Mouse (Mus musculus) forebrain, postnatal 0 days (tissue): ENCODE data around the gene Ndufb10. TPM values are rescaled to one million over a fixed set of nuclear protein-coding genes. Genes with fewer than 3 reads are reported as not detected.

Experiments
- ATAC-seq: fragments of 200-750 bp; cut with Nextera tagmentation; 2 replicates; pipeline ENCODE4 v1.8.0; 2017; ENCODE audit warnings: mild to moderate bottlenecking, moderate library complexity
- DNase-seq: peaks from one replicate; pipeline ENCODE4 v3.0.0-alpha.2; 2015
- H3K27ac ChIP-seq: fragments of 300-500 bp; sonication (generic); 2 replicates; pipeline ENCODE4 v1.5.1; 2014; ENCODE audit warnings: low read depth, mild to moderate bottlenecking, antibody characterized with exemption, low read length, moderate library complexity, mixed read lengths
- H3K27me3 ChIP-seq: fragments of 300-500 bp; sonication (generic); 2 replicates; pipeline ENCODE4 v1.6.1; 2014; ENCODE audit warnings: mild to moderate bottlenecking, low read length, mixed read lengths; ENCODE audit not compliant: insufficient read depth
- H3K36me3 ChIP-seq: fragments of 300-500 bp; sonication (generic); 2 replicates; pipeline ENCODE4 v1.6.1; 2014; ENCODE audit warnings: mild to moderate bottlenecking, moderate library complexity; ENCODE audit not compliant: insufficient read depth
- H3K4me1 ChIP-seq: fragments of 300-500 bp; sonication (generic); 2 replicates; pipeline ENCODE4 v1.6.1; 2014; ENCODE audit warnings: antibody characterized with exemption; ENCODE audit not compliant: insufficient read depth
- H3K4me2 ChIP-seq: fragments of 300-500 bp; sonication (generic); 2 replicates; pipeline ENCODE4 v1.6.1; 2014; ENCODE audit warnings: low read depth, mild to moderate bottlenecking, moderate library complexity
- H3K4me3 ChIP-seq: fragments of 300-500 bp; sonication (generic); 2 replicates; pipeline ENCODE4 v1.5.1; 2014; ENCODE audit warnings: low read depth, low read length, mixed read lengths
- H3K9ac ChIP-seq: fragments of 300-500 bp; sonication (generic); 2 replicates; pipeline ENCODE4 v1.6.1; 2014; ENCODE audit warnings: mild to moderate bottlenecking
- H3K9me3 ChIP-seq: fragments of 300-500 bp; sonication (generic); 2 replicates; pipeline ENCODE4 v1.6.1; 2016; ENCODE audit warnings: low read length
- CTCF ChIP-seq: sonication (generic); IDR thresholded peaks from 2 replicates; pipeline ENCODE4 v1.5.1; 2016; ENCODE audit warnings: antibody characterized with exemption, control low read depth, low read depth
- WGBS: fragments of 180-500 bp; shearing (Covaris S2); extraction: QIAGEN DNeasy Blood & Tissue Kit; methylation state at CpG from one replicate; pipeline ENCODE4 v1.1.7; 2014; 5-methylcytosine and 5-hydroxymethylcytosine counted together
- polyA plus RNA-seq: library from polyadenylated mRNA; unstranded; fragments of >200 nt; fragmentation: Nextera tagmentation; extraction: Ambion mirVana; gene quantifications from 2 replicates; pipeline ENCODE4 v1.2.1, GENCODE M21; 2015
- total RNA-seq: library from RNA; depleted of rRNA; stranded (reverse); fragments of >200 nt; gene quantifications from 2 replicates; pipeline ENCODE4 v1.2.3, GENCODE M21; 2014

Ndufb10 gene
- total and polyA plus RNA-seq, 2 experiments from 2014 or later: 151 to 312 TPM

DNA sequence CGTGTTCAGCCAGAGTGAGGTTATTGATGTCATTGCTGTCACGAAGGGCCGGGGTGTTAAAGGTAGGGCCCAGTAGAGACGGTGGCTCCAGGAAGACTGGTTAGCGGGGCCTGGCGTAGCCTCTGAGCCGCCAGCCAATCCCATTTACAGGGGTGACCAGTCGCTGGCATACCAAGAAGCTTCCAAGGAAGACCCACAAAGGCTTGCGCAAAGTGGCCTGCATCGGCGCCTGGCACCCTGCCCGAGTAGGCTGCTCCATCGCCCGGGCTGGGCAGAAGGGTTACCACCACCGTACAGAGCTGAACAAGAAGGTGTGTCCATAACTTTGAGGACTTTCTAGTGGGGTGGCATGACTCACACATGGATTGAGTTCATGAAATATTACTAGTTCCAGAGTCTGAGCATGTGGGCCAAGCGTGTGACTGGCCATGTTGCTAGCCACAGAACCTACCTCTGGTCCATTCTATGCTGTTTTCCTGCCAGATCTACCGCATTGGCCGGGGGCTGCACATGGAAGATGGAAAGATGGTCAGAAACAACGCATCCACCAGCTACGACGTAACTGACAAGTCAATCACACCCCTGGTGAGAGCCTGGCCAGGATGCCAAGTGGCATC, 9.3 kb upstream of the Ndufb10 start:
- no peak for ATAC-seq
- no peak for DNase-seq
- 89% methylated on average over 21 of the region's 21 CpGs for WGBS
- no peak overlapping the region for H3K27ac ChIP-seq
- no peaks in the 10 kb centered on the region for H3K4me1 ChIP-seq
- no peaks in the 10 kb centered on the region for H3K36me3 ChIP-seq
- H3K4me2 ChIP-seq: no peak overlapping the region
- H3K4me3 ChIP-seq: no peak overlapping the region
- no peak for TF ChIP-seq CTCF
- H3K9me3 ChIP-seq: no peaks in the 10 kb centered on the region
- no peak overlapping the region for H3K9ac ChIP-seq
- no peaks in the 10 kb centered on the region for H3K27me3 ChIP-seq

DNA sequence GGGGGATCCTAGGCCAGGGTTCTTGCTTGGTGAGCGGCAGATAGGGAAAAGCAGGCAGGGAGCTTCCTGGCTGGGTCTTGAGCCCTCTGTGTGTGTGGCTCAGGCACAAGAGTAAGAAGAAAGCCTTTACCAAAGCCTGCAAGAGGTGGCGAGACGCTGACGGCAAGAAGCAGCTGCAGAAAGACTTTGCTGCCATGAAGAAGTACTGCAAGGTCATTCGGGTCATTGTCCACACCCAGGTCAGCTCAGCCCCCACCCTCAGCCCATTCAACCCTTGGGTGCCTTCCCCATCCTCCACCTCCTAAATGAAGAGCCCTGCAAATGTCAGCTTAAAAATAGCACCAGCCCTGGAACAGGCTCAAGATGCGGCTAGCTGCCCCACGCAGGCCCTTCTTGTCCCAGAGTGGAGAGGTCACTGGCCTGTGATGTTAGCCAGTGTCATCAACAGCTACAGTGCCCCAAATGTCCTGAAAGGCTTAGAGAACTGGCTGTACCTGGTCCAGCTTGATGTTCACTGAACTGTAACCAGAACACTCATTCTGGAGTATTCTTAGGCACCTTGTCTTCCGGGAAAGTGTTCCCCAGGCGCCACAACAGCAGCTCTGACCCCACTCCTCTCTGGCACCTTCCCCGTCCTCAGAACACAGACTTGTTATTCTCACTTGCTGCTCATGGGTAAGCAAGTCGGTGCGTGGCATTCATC, 8.1 kb upstream of the Ndufb10 start:
- H3K4me1 ChIP-seq: no peaks in the 10 kb centered on the region
- no peak for ATAC-seq
- H3K36me3 ChIP-seq: no peaks in the 10 kb centered on the region
- no peaks in the 10 kb centered on the region for H3K9me3 ChIP-seq
- no peak overlapping the region for H3K27ac ChIP-seq
- H3K4me3 ChIP-seq: no peak overlapping the region
- no peaks in the 10 kb centered on the region for H3K27me3 ChIP-seq
- TF ChIP-seq CTCF: no peak
- DNase-seq: no peak
- WGBS: 86% methylated on average over 12 of the region's 12 CpGs
- no peak overlapping the region for H3K9ac ChIP-seq
- H3K4me2 ChIP-seq: no peak overlapping the region

DNA sequence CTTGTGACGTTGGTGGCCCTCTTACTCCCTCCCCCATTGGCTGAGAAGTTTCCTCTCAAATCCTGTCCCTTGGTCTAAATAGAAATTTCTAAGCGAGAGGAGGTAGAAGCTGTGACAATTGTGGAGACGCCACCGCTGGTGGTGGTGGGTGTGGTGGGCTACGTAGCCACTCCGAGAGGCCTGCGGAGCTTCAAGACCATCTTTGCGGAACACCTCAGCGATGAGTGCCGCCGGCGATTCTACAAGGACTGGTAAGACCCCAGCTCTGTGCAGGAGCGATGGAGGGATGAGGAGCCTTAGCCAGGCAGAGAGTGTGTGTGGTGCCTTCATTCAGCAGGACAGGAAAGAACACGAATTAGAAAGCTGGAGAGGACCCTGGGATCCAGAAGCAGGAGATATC, 6.5 kb upstream of the Ndufb10 start:
- 80% methylated on average over 14 of the region's 14 CpGs for WGBS
- TF ChIP-seq CTCF: no peak
- H3K9ac ChIP-seq: no peak overlapping the region
- H3K27ac ChIP-seq: no peak overlapping the region
- ATAC-seq (no peak), DNase-seq (no peak)
- H3K4me2 ChIP-seq: no peak overlapping the region
- H3K9me3 ChIP-seq: no peaks in the 10 kb centered on the region
- no peak overlapping the region for H3K4me3 ChIP-seq
- H3K27me3 ChIP-seq: no peaks in the 10 kb centered on the region
- no peaks in the 10 kb centered on the region for H3K4me1 ChIP-seq
- no peaks in the 10 kb centered on the region for H3K36me3 ChIP-seq

DNA sequence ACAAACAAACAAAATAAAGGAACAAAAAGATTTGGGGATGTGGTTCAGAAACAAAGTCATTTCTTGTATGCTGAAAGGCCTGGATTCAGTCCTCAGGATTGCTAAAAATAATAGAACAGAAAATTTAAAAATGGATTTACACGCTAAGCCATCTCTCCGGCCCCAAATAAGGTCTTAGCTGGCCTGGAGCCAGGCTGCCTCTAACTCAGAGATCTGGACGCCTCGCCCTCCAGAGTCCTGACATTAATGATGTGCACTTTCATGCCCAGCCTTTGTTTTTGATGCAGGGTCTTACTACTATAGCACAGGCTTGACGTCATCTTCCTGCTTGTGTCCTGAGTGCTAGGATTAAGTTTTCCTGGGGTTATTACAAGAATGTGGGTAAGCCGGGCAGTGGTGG, 4.8 kb upstream of the Ndufb10 start:
- no peak overlapping the region for H3K9ac ChIP-seq
- no peaks in the 10 kb centered on the region for H3K27me3 ChIP-seq
- ATAC-seq (no peak), DNase-seq (no peak)
- H3K36me3 ChIP-seq: no peaks in the 10 kb centered on the region
- H3K4me2 ChIP-seq: no peak overlapping the region
- H3K4me3 ChIP-seq: no peak overlapping the region
- H3K4me1 ChIP-seq: no peaks in the 10 kb centered on the region
- WGBS: 73% methylated on average over 6 of the region's 6 CpGs
- no peak overlapping the region for H3K27ac ChIP-seq
- no peak for TF ChIP-seq CTCF
- H3K9me3 ChIP-seq: no peaks in the 10 kb centered on the region

GRCm38 (mm10) chr17:24728184-24728583, 3.9 kb upstream of the Ndufb10 start:
- no peak overlapping the region for H3K4me2 ChIP-seq
- no peaks in the 10 kb centered on the region for H3K9me3 ChIP-seq
- peaks cover 3% of the 10 kb centered on the region; the same call in 1 of the 2 replicates for H3K4me1 ChIP-seq
- no peak overlapping the region for H3K4me3 ChIP-seq
- ATAC-seq (no peak), DNase-seq (no peak)
- H3K36me3 ChIP-seq: no peaks in the 10 kb centered on the region
- no peak for TF ChIP-seq CTCF
- no peak overlapping the region for H3K27ac ChIP-seq
- no peak overlapping the region for H3K9ac ChIP-seq
- no peaks in the 10 kb centered on the region for H3K27me3 ChIP-seq
- WGBS: 74% methylated on average over 17 of the region's 17 CpGs

GRCm38 (mm10) chr17:24727618-24728017, 3.3 kb upstream of the Ndufb10 start, which contains the start of gene Rpl3l:
Rpl3l (plus strand) TSS chr17:24727820.
- H3K4me3 ChIP-seq: no peak within 1 kb of the TSS
- TF ChIP-seq CTCF: no peak
- no peak for ATAC-seq
- H3K4me2 ChIP-seq: no peak within 1 kb of the TSS
- no peak within 1 kb of the TSS for H3K9ac ChIP-seq
- no peaks in the 10 kb centered on the region for H3K27me3 ChIP-seq
- H3K27ac ChIP-seq: no peak within 1 kb of the TSS
- peaks cover 4% of the 10 kb centered on the region; the same call in 1 of the 2 replicates for H3K4me1 ChIP-seq
- DNase-seq: no peak
- no peaks in the 10 kb centered on the region for H3K36me3 ChIP-seq
- H3K9me3 ChIP-seq: no peaks in the 10 kb centered on the region
- WGBS: 73% methylated on average over 2 of the region's 2 CpGs

GRCm38 (mm10) chr17:24725637-24726390, 1.5 kb upstream of the Ndufb10 start:
- ATAC-seq (no peak), DNase-seq (no peak)
- TF ChIP-seq CTCF: no peak

More at GRCm38 (mm10) chr17:24725637-24726390, 1.5 kb upstream of the Ndufb10 start:
- Histone ChIP-seq H3K27me3 (no peaks in the 10 kb centered on the region), H3K36me3 (peaks cover 14% of the 10 kb centered on the region), H3K27ac (no peak overlapping the region), H3K9me3 (no peaks in the 10 kb centered on the region), H3K9ac (no peak overlapping the region), H3K4me1 (peaks cover 11% of the 10 kb centered on the region), H3K4me3 (no peak overlapping the region), H3K4me2 (no peak overlapping the region)
- 72% methylated on average over 3 of the region's 3 CpGs for WGBS
